11 mouse cellular contexts compared by ENCODE assay signal in the genomic region with DNA sequence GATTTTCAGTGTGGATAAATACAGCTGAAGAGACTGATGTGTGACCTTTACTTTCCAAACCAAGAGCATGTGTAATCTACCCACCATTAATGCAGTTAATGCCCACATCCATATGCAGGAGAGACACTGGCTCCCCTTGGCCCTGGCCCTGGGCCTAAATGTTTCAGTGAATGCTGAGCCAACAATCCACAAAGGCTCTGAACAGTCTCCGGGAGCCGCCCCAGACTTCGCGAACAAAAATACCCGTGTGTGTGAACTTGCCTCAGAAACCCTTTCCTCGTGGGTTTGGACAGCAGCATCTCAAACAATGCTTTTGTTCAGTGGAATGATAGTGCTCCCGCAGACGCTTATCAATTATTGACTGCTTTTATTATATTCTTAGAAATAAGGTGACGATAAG.
DNase-seq lines count a peak whose midpoint lies in the region; ATAC-seq lines count a peak whose summit lies in the region.
"Had no signal": no experiment of that assay in that cellular context is flagged by ENCODE, and none has a peak within 500 bp of the region (broad histone marks: within the 10 kb centered on the region; RNA-seq: fewer than 3 reads in every experiment).

No protein-coding gene starts in this region.

- WGBS in heart, embryonic 14.5 days: 55% methylated on average over 9 of the region's 9 CpGs
- WGBS in forebrain, embryonic 16.5 days: 5% methylated on average over 9 of the region's 9 CpGs
- WGBS in midbrain, embryonic 12.5 days: 45% methylated on average over 9 of the region's 9 CpGs
- WGBS in liver, embryonic 11.5 days: 80% methylated on average over 9 of the region's 9 CpGs

- no peak for DNase-seq in heart, adult 11 months
- peak; percentile 7 for DNase-seq in embryo, embryonic 10 days (ENCODE audit: low spot score)
- no peak for DNase-seq in layer of hippocampus, adult 9-11 months
- no peak for DNase-seq in layer of hippocampus, adult 9-10 months (ENCODE audit: low spot score)
- no peak for DNase-seq in liver, embryonic 11.5 days (ENCODE audit: low spot score)
- DNase-seq: cerebellum, adult 9-10 months; liver, embryonic 13.5 days; thymus, adult 18-20 months had no signal

- no peak overlapping the region for H3K4me3 ChIP-seq in heart, embryonic 14.5 days (ENCODE audit: control insufficient read depth in 1 of 2, insufficient read depth in 1 of 2, low read depth in 1 of 2, low read length in 2 of 2)
- no peak overlapping the region; the same call in 1 of the 2 replicates for H3K4me3 ChIP-seq in forebrain, embryonic 16.5 days (replicated peaks; ENCODE audit: low read length)
- H3K4me3 ChIP-seq in midbrain, embryonic 12.5 days: no peak overlapping the region
- no peak overlapping the region for H3K4me3 ChIP-seq in liver, embryonic 11.5 days (ENCODE audit: low read depth, low read length)
- H3K4me3 ChIP-seq: liver, embryonic 13.5 days had no signal

- no peaks in the 10 kb centered on the region for H3K27me3 ChIP-seq in heart, embryonic 14.5 days (ENCODE audit: control insufficient read depth, insufficient read depth, low read length)
- H3K27me3 ChIP-seq in forebrain, embryonic 16.5 days (replicated peaks; ENCODE audit: control insufficient read depth, insufficient read depth, low read length): no peaks in the 10 kb centered on the region
- H3K27me3 ChIP-seq in midbrain, embryonic 12.5 days: no peaks in the 10 kb centered on the region
- no peaks in the 10 kb centered on the region for H3K27me3 ChIP-seq in liver, embryonic 11.5 days (replicated peaks; ENCODE audit: control insufficient read depth, insufficient read depth, low read length)
- H3K27me3 ChIP-seq: liver, embryonic 13.5 days had no signal

- H3K27ac ChIP-seq in heart, embryonic 14.5 days (replicated peaks in 1 of 2; ENCODE audit: control insufficient read depth in 1 of 2, insufficient read depth in 1 of 2, low read depth in 2 of 2, low read length in 2 of 2): peak overlapping the region; percentile 22 to 30; a peak in 2 of 4 replicates
- H3K27ac ChIP-seq in forebrain, embryonic 16.5 days (ENCODE audit: low read length): peak overlapping the region; percentile 65
- no peak overlapping the region; the same call in 1 of the 2 replicates for H3K27ac ChIP-seq in midbrain, embryonic 12.5 days (replicated peaks)
- no peak overlapping the region for H3K27ac ChIP-seq in liver, embryonic 11.5 days (ENCODE audit: low read depth, low read length)
- H3K27ac ChIP-seq: liver, embryonic 13.5 days had no signal

- no peak for ATAC-seq in heart, embryonic 14.5 days (ENCODE audit: insufficient number of reproducible peaks, insufficient read depth, low FRiP score, low read depth)
- ATAC-seq in forebrain, embryonic 16.5 days: peak; percentile 73
- ATAC-seq in midbrain, embryonic 12.5 days (ENCODE audit: low FRiP score, low read depth): peak; percentile 69
- ATAC-seq in liver, embryonic 11.5 days (replicated peaks; ENCODE audit: low FRiP score): no peak

- H3K9me3 ChIP-seq in heart, embryonic 14.5 days (ENCODE audit: control insufficient read depth, low read length): no peaks in the 10 kb centered on the region
- H3K9me3 ChIP-seq in forebrain, embryonic 16.5 days (ENCODE audit: control insufficient read depth, low read length): no peaks in the 10 kb centered on the region
- H3K9me3 ChIP-seq in midbrain, embryonic 12.5 days: no peaks in the 10 kb centered on the region
- H3K9me3 ChIP-seq in liver, embryonic 11.5 days (ENCODE audit: control insufficient read depth, low read length): no peaks in the 10 kb centered on the region
- H3K9me3 ChIP-seq: liver, embryonic 13.5 days had no signal

- H3K4me2 ChIP-seq in heart, embryonic 14.5 days (ENCODE audit: low read length): no peak overlapping the region; the same call in 1 of the 2 replicates
- peak overlapping the region; percentile 43 for H3K4me2 ChIP-seq in forebrain, embryonic 16.5 days (ENCODE audit: low read length)
- H3K4me2 ChIP-seq in midbrain, embryonic 12.5 days (replicated peaks): no peak overlapping the region
- no peak overlapping the region for H3K4me2 ChIP-seq in liver, embryonic 11.5 days
- H3K4me2 ChIP-seq: liver, embryonic 13.5 days had no signal

- no peak overlapping the region for H3K9ac ChIP-seq in heart, embryonic 14.5 days (ENCODE audit: low read length)
- no peak overlapping the region for H3K9ac ChIP-seq in forebrain, embryonic 16.5 days (replicated peaks; ENCODE audit: low read depth, low read length)
- H3K9ac ChIP-seq in midbrain, embryonic 12.5 days (replicated peaks): no peak overlapping the region
- no peak overlapping the region for H3K9ac ChIP-seq in liver, embryonic 11.5 days (ENCODE audit: low read depth, low read length)
- H3K9ac ChIP-seq: liver, embryonic 13.5 days had no signal

- H3K36me3 ChIP-seq in heart, embryonic 14.5 days (ENCODE audit: control insufficient read depth, insufficient read depth, low read length): no peaks in the 10 kb centered on the region
- no peaks in the 10 kb centered on the region for H3K36me3 ChIP-seq in forebrain, embryonic 16.5 days (ENCODE audit: control insufficient read depth, insufficient read depth)
- H3K36me3 ChIP-seq in midbrain, embryonic 12.5 days: no peaks in the 10 kb centered on the region
- H3K36me3 ChIP-seq in liver, embryonic 11.5 days (ENCODE audit: control insufficient read depth, insufficient read depth, low read length): no peaks in the 10 kb centered on the region
- H3K36me3 ChIP-seq: liver, embryonic 13.5 days had no signal

- peaks cover 4 to 8% of the 10 kb centered on the region in 2 experiments; a peak in 3 of 4 replicates for H3K4me1 ChIP-seq in heart, embryonic 14.5 days (ENCODE audit: control insufficient read depth in 2 of 2, insufficient read depth in 2 of 2, low read length in 2 of 2)
- H3K4me1 ChIP-seq in forebrain, embryonic 16.5 days (replicated peaks; ENCODE audit: control insufficient read depth, insufficient read depth, low read length): peaks cover 16% of the 10 kb centered on the region
- peaks cover 15% of the 10 kb centered on the region for H3K4me1 ChIP-seq in midbrain, embryonic 12.5 days
- no peaks in the 10 kb centered on the region for H3K4me1 ChIP-seq in liver, embryonic 11.5 days (replicated peaks; ENCODE audit: control insufficient read depth, insufficient read depth, low read length)
- H3K4me1 ChIP-seq: liver, embryonic 13.5 days had no signal

Comparison
In these comparisons a context has a peak if more than half of its experiments do, and no peak if none do; other contexts are left out.
1. ATAC-seq: peak in forebrain, embryonic 16.5 days (single experiment) and midbrain, embryonic 12.5 days (single experiment); none in heart, embryonic 14.5 days (single experiment) and liver, embryonic 11.5 days (single experiment).
2. H3K27ac ChIP-seq: peak in heart, embryonic 14.5 days (2 of 2) and forebrain, embryonic 16.5 days (single experiment); none in midbrain, embryonic 12.5 days (single experiment) and liver, embryonic 11.5 days (single experiment).